Mouse (Mus musculus) embryonic facial prominence, embryonic 15.5 days (tissue): ENCODE data around the gene Cnppd1. TPM values are rescaled to one million over a fixed set of nuclear protein-coding genes. Genes with fewer than 3 reads are reported as not detected.

Experiments used
- ATAC-seq: fragments of 200-750 bp; cut with Nextera tagmentation; 2 replicates; pipeline ENCODE4 v1.8.0; 2017; ENCODE audit warnings: low read depth, moderate TSS enrichment; ENCODE audit not compliant: insufficient number of reproducible peaks, low FRiP score, low TSS enrichment
- H3K27ac ChIP-seq: fragments of 300-500 bp; sonication (generic); replicated peaks from 2 replicates; pipeline ENCODE4 v1.5.1; 2015; ENCODE audit warnings: mild to moderate bottlenecking, inconsistent platforms
- H3K27me3 ChIP-seq: fragments of 300-500 bp; sonication (generic); 2 replicates; pipeline ENCODE4 v1.6.1; 2015; ENCODE audit warnings: inconsistent platforms
- H3K36me3 ChIP-seq: fragments of 300-500 bp; sonication (generic); 2 replicates; pipeline ENCODE4 v1.6.1; 2015; ENCODE audit warnings: mild to moderate bottlenecking, inconsistent platforms
- H3K4me1 ChIP-seq: fragments of 300-500 bp; sonication (generic); 2 replicates; pipeline ENCODE4 v1.6.1; 2015; ENCODE audit warnings: inconsistent platforms
- H3K4me2 ChIP-seq: fragments of 300-500 bp; sonication (generic); replicated peaks from 2 replicates; pipeline ENCODE4 v1.6.1; 2015; ENCODE audit warnings: mild to moderate bottlenecking, inconsistent platforms
- H3K4me3 ChIP-seq: fragments of 300-500 bp; sonication (generic); replicated peaks from 2 replicates; pipeline ENCODE4 v1.5.1; 2015; ENCODE audit warnings: mild to moderate bottlenecking, inconsistent platforms
- H3K9ac ChIP-seq: fragments of 300-500 bp; sonication (generic); 2 replicates; pipeline ENCODE4 v1.6.1; 2015; ENCODE audit warnings: inconsistent platforms
- H3K9me3 ChIP-seq: fragments of 300-500 bp; sonication (generic); replicated peaks from 2 replicates; pipeline ENCODE4 v1.6.1; 2016; ENCODE audit warnings: inconsistent platforms
- WGBS: fragments of 180-500 bp; shearing (Covaris S2); methylation state at CpG from one replicate; pipeline ENCODE4 v1.1.7; 2015; 5-methylcytosine and 5-hydroxymethylcytosine counted together
- polyA plus RNA-seq: library from polyadenylated mRNA; unstranded; fragments of >200 nt; fragmentation: Nextera tagmentation; extraction: Ambion mirVana; gene quantifications from 2 replicates; pipeline ENCODE4 v1.2.1, GENCODE M21; 2015

Gene Cnppd1
- polyA plus RNA-seq, 1 experiment from 2014 or later = 45.3 TPM

- 78% methylated on average over 3 of the region's 3 CpGs for WGBS
- no peak overlapping the region for H3K4me2 ChIP-seq
- no peak for ATAC-seq
These were observed 20.3 kb downstream of the Cnppd1 start for GRCm38 (mm10) chr1:75122211-75122610.

More at GRCm38 (mm10) chr1:75122211-75122610, 20.3 kb downstream of the Cnppd1 start:
- no peak overlapping the region for H3K4me3 ChIP-seq
- H3K27me3 ChIP-seq = no peaks in the 10 kb centered on the region
- no peaks in the 10 kb centered on the region for H3K9me3 ChIP-seq
- no peak overlapping the region for H3K27ac ChIP-seq
- peaks cover 10% of the 10 kb centered on the region; the same call in 1 of the 2 replicates for H3K4me1 ChIP-seq
- no peak overlapping the region for H3K9ac ChIP-seq
- H3K36me3 ChIP-seq = no peaks in the 10 kb centered on the region

Other genes with a start within 250 kb of the Cnppd1 start
- gene Cryba2, start 249.6 kb downstream of the Cnppd1 start, polyA plus RNA-seq = 0.63 and 1.8 TPM in 2 replicates
- 2.2 and 4.1 TPM in 2 replicates for gene Cfap65, start 207.1 kb downstream of the Cnppd1 start, polyA plus RNA-seq
- 1.6 and 1.7 TPM in 2 replicates for gene Ihh, start 191.0 kb downstream of the Cnppd1 start, polyA plus RNA-seq
- 9.6 and 9.9 TPM in 2 replicates for gene Nhej1, start 17.5 kb downstream of the Cnppd1 start, polyA plus RNA-seq
- 0.32 and 0.37 TPM in 2 replicates for gene Slc23a3, start 8.8 kb downstream of the Cnppd1 start, polyA plus RNA-seq
- gene Retreg2, start 67 bp upstream of the Cnppd1 start, polyA plus RNA-seq = 53.8 and 54.2 TPM in 2 replicates
- 46.5 and 51.2 TPM in 2 replicates for gene Zfand2b, start 25.9 kb upstream of the Cnppd1 start, polyA plus RNA-seq
- 20.7 and 23.3 TPM in 2 replicates for gene Abcb6, start 37.7 kb upstream of the Cnppd1 start, polyA plus RNA-seq
- 27.9 and 30.2 TPM in 2 replicates for gene Ankzf1, start 49.4 kb upstream of the Cnppd1 start, polyA plus RNA-seq
- 32.5 and 37.7 TPM in 2 replicates for gene Atg9a, start 49.5 kb upstream of the Cnppd1 start, polyA plus RNA-seq
- 18.2 and 25.1 TPM in 2 replicates for gene Glb1l, start 68.1 kb upstream of the Cnppd1 start, polyA plus RNA-seq
- gene Stk16, start 68.1 kb upstream of the Cnppd1 start, polyA plus RNA-seq = 121 and 138 TPM in 2 replicates
- 94.8 and 98.3 TPM in 2 replicates for gene Tuba4a, start 77.2 kb upstream of the Cnppd1 start, polyA plus RNA-seq
- gene A630095N17Rik, start 89.4 kb upstream of the Cnppd1 start, polyA plus RNA-seq = not detected in 2 replicates
- 47.9 and 51.3 TPM in 2 replicates for gene Dnajb2, start 93.7 kb upstream of the Cnppd1 start, polyA plus RNA-seq
- gene Ptprn, start 121.8 kb upstream of the Cnppd1 start, polyA plus RNA-seq = 0.41 and 1.0 TPM in 2 replicates
- 0.39 and 0.68 TPM in 2 replicates for gene Resp18, start 135.7 kb upstream of the Cnppd1 start, polyA plus RNA-seq
- gene Dnpep, start 175.3 kb upstream of the Cnppd1 start, polyA plus RNA-seq = 113 and 115 TPM in 2 replicates
- gene Des, start 217.6 kb upstream of the Cnppd1 start, polyA plus RNA-seq = 112 and 140 TPM in 2 replicates
- gene Speg, start 232.6 kb upstream of the Cnppd1 start, polyA plus RNA-seq = 16.5 and 18.6 TPM in 2 replicates